Mouse (Mus musculus): Measurements from ENCODE around the gene Emilin3. TPM values are rescaled to one million over a fixed set of nuclear protein-coding genes. Genes with fewer than 3 reads are reported as not detected.

Emilin3 gene
- polyA plus RNA-seq, 1 experiment from 2014 or later, result 8.6 TPM

DNA sequence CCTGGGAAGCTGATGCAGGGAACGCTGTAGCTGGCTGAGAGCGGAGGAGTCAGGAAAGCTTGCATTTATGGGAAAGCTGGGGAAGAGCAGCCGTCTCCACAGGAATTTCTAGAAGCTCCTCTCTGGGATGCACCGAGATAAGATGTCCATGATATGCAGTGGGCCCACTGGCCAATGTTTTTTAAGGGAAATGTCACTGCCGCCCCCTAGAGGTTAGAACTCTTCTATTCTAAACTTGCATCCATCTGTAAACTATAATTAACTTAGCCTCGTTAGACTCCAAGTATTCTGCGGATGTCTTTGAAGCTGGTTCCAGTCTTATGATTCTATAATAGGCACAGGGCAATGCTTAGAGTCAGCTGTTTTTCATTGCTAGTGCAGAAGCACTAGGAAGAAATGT lies 43.2 kb upstream of the Emilin3 start:
- no peak overlapping the region for H3K4me3 ChIP-seq (ENCODE audit: low read depth, low read length)
- H3K4me2 ChIP-seq (replicated peaks; ENCODE audit: low read depth), result no peak overlapping the region
- WGBS, result 71% methylated on average over 7 of the region's 7 CpGs
- no peak overlapping the region for H3K9ac ChIP-seq (ENCODE audit: low read depth, low read length)
- H3K9me3 ChIP-seq (ENCODE audit: control insufficient read depth), result no peaks in the 10 kb centered on the region
- no peaks in the 10 kb centered on the region for H3K4me1 ChIP-seq (replicated peaks; ENCODE audit: control insufficient read depth, insufficient read depth, low read length)
- ATAC-seq, result no peak
- H3K27me3 ChIP-seq (replicated peaks; ENCODE audit: control insufficient read depth, insufficient read depth, low read length), result no peaks in the 10 kb centered on the region
- H3K36me3 ChIP-seq (ENCODE audit: control insufficient read depth, insufficient read depth), result peaks cover 65% of the 10 kb centered on the region
- peak; percentile 52 for TF ChIP-seq CTCF (IDR thresholded peaks at IDR 0.05; ENCODE audit: low read depth)
- H3K27ac ChIP-seq (ENCODE audit: low read depth, low read length), result no peak overlapping the region

DNA sequence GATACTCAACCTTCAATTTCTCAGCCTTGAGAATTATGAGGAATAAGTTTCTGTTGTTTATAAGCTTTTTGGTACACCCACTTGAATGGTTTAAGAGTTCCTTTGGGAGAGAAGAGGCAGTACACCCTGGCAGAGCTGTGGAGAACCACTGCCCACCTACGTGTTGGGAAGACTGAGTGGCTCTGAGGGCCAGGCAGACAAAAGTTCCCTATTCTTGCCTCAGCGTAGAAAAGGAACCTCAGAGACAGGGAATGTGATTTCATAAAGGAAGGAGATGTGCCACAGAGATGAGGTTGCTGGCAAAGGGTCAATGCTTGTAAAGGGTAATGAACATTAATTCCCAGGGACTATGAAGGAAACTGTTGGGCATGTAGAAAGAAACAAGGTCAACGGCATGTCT lies 42.4 kb upstream of the Emilin3 start:
- no peaks in the 10 kb centered on the region for H3K4me1 ChIP-seq (replicated peaks; ENCODE audit: control insufficient read depth, insufficient read depth, low read length)
- no peak for TF ChIP-seq CTCF (IDR thresholded peaks at IDR 0.05; ENCODE audit: low read depth)
- H3K27ac ChIP-seq (ENCODE audit: low read depth, low read length), result no peak overlapping the region; the same call in 1 of the 2 replicates
- H3K36me3 ChIP-seq (ENCODE audit: control insufficient read depth, insufficient read depth), result peaks cover 67% of the 10 kb centered on the region
- ATAC-seq, result no peak
- no peaks in the 10 kb centered on the region for H3K27me3 ChIP-seq (replicated peaks; ENCODE audit: control insufficient read depth, insufficient read depth, low read length)
- 94% methylated on average over 3 of the region's 3 CpGs for WGBS
- H3K9me3 ChIP-seq (ENCODE audit: control insufficient read depth), result no peaks in the 10 kb centered on the region
- H3K4me2 ChIP-seq (replicated peaks; ENCODE audit: low read depth), result no peak overlapping the region
- H3K4me3 ChIP-seq (ENCODE audit: low read depth, low read length), result no peak overlapping the region
- H3K9ac ChIP-seq (ENCODE audit: low read depth, low read length), result no peak overlapping the region

DNA sequence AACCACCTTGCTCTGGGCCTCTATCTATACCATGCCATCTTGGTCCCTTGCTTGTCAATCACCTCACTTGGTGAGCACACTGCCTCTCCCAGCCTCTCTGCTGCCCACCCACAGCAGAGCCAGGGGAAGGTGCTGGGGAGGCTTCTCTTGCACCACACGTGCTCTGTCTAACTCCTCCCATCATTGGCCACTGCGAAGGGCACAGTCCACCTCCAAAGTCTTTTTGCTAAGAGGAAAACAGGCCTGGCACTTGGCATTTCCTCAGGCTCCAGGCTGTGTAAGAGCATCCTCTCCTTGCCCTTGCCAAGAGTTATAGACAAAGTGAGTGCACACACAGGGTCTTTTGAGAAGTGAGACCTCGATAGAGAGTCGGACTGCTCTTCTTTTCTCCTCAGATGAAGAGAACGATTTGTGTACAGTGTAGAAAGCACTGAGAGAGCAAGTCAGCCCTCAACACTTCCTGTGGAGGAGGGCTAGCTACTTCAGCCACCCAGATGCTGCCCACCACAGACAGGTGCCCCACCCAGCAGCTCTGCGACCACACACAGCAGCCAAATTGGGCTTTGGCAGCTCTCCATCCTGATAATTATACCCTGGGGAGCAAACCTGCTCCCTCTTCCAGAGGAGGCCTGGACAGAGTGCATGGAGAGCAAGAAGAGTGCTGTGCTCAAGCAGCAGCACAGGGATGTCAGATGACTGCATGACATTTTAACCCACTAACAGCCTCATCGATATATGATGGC lies 41.2 kb upstream of the Emilin3 start:
- Histone ChIP-seq H3K36me3 (ENCODE audit: control insufficient read depth, insufficient read depth) (peaks cover 76% of the 10 kb centered on the region), H3K27ac (ENCODE audit: low read depth, low read length) (no peak overlapping the region), H3K9me3 (ENCODE audit: control insufficient read depth) (no peaks in the 10 kb centered on the region), H3K4me2 (replicated peaks; ENCODE audit: low read depth) (no peak overlapping the region), H3K27me3 (replicated peaks; ENCODE audit: control insufficient read depth, insufficient read depth, low read length) (no peaks in the 10 kb centered on the region), H3K4me3 (ENCODE audit: low read depth, low read length) (no peak overlapping the region), H3K4me1 (replicated peaks; ENCODE audit: control insufficient read depth, insufficient read depth, low read length) (no peaks in the 10 kb centered on the region), H3K9ac (ENCODE audit: low read depth, low read length) (no peak overlapping the region)
- no peak for TF ChIP-seq CTCF (IDR thresholded peaks at IDR 0.05; ENCODE audit: low read depth)
- no peak for ATAC-seq
- WGBS, result 83% methylated on average over 7 of the region's 7 CpGs

DNA sequence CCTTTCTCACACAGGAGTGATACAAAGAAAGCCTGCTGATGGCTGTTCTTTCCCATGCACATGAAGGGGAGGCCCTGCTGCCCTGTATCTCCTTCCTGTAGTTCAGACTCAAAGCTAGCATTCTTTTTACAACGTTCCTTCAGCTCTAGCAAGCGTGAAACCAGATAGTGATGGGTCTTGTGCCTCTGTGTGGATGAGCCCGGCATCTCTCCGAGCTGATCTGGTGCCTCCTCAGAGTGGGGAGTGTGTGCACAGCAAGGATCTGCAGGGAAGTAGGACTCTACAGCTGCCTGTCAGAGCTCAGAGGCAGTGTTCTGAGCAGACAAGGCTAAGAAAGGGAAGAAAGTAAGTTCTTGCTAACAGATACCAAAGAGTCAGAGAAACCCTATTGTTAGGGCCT lies 39.5 kb upstream of the Emilin3 start:
- TF ChIP-seq CTCF (IDR thresholded peaks at IDR 0.05; ENCODE audit: low read depth), result no peak

DNA sequence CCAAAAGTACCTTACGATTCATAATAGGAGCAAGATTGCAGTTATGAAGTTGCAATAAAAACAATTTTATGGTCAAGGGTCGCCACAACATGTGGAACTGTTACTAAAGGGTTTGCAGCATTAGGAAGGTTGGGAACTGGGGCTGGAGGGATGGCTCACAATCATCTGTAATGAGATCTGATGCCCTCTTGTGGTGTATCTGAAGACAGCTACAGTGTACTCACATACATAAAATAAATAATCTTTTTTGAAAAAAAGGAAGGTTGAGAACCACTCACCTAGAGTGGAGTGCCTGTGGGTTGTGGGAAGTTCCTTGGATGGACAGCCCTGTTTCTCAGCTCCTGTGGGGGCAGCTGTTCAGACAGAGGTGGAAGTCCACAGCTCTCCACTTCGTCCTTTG lies 30.3 kb upstream of the Emilin3 start:
- no peaks in the 10 kb centered on the region for H3K4me1 ChIP-seq (replicated peaks; ENCODE audit: control insufficient read depth, insufficient read depth, low read length)
- H3K4me2 ChIP-seq (replicated peaks; ENCODE audit: low read depth), result no peak overlapping the region
- H3K9ac ChIP-seq (ENCODE audit: low read depth, low read length), result no peak overlapping the region
- WGBS, result 62% methylated on average over 3 of the region's 3 CpGs
- TF ChIP-seq CTCF (IDR thresholded peaks at IDR 0.05; ENCODE audit: low read depth), result peak; percentile 64
- H3K27me3 ChIP-seq (replicated peaks; ENCODE audit: control insufficient read depth, insufficient read depth, low read length), result no peaks in the 10 kb centered on the region
- no peak for ATAC-seq
- no peak overlapping the region for H3K4me3 ChIP-seq (ENCODE audit: low read depth, low read length)
- no peaks in the 10 kb centered on the region for H3K9me3 ChIP-seq (ENCODE audit: control insufficient read depth)
- H3K36me3 ChIP-seq (ENCODE audit: control insufficient read depth, insufficient read depth), result peaks cover 13% of the 10 kb centered on the region; the same call in 1 of the 2 replicates
- no peak overlapping the region for H3K27ac ChIP-seq (ENCODE audit: low read depth, low read length)

More for the DNA sequence above, 39.5 kb upstream of the Emilin3 start:
- 78% methylated on average over 4 of the region's 4 CpGs for WGBS
- Histone ChIP-seq H3K27me3 (replicated peaks; ENCODE audit: control insufficient read depth, insufficient read depth, low read length) (no peaks in the 10 kb centered on the region), H3K9ac (ENCODE audit: low read depth, low read length) (no peak overlapping the region), H3K4me2 (replicated peaks; ENCODE audit: low read depth) (no peak overlapping the region), H3K27ac (ENCODE audit: low read depth, low read length) (no peak overlapping the region), H3K4me1 (replicated peaks; ENCODE audit: control insufficient read depth, insufficient read depth, low read length) (no peaks in the 10 kb centered on the region), H3K9me3 (ENCODE audit: control insufficient read depth) (no peaks in the 10 kb centered on the region), H3K4me3 (ENCODE audit: low read depth, low read length) (no peak overlapping the region), H3K36me3 (ENCODE audit: control insufficient read depth, insufficient read depth) (peaks cover 71% of the 10 kb centered on the region)
- ATAC-seq, result no peak

DNA sequence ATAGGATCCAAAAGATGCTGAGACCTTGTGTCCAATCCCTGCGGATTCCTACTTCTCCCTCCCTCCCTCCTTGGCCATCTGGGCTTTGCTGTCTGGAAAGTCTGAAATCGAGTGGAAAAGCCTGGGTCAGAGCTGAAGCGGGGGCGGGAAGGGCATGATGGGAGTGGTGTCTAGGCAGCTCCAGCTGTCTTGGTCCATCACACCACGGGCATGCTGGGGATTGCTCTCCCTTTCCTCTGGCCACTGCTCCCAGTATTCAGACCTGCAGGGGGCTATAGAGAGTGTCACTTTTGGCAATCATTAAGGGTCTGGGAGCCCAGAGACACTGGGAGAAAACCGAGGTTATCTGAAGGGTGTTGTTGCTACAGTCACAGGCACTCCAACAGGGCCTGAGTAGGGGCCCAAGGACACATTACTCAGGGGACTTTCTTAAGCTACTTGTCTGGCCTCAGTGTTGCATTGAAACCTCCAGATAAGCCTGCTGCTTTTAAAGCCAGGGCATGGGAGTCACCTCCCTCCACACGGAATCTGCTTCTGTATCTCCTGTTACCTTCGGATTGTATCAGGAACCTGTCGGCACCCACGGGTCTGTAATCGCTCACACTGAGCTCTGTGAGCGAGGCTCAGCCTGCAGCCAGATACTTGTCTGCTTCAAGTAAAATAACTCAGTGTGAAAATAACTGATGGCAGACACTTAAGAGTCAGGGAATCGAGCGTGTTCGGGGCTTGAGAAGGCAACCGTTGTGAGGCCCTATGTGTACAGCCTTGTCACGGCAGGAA lies 29.0 kb upstream of the Emilin3 start:
- H3K27me3 ChIP-seq (replicated peaks; ENCODE audit: control insufficient read depth, insufficient read depth, low read length), result no peaks in the 10 kb centered on the region
- peaks cover 10% of the 10 kb centered on the region; the same call in 1 of the 2 replicates for H3K36me3 ChIP-seq (ENCODE audit: control insufficient read depth, insufficient read depth)
- no peak for ATAC-seq
- no peak overlapping the region for H3K27ac ChIP-seq (ENCODE audit: low read depth, low read length)
- H3K4me1 ChIP-seq (replicated peaks; ENCODE audit: control insufficient read depth, insufficient read depth, low read length), result no peaks in the 10 kb centered on the region
- no peaks in the 10 kb centered on the region for H3K9me3 ChIP-seq (ENCODE audit: control insufficient read depth)
- no peak overlapping the region for H3K9ac ChIP-seq (ENCODE audit: low read depth, low read length)
- no peak overlapping the region for H3K4me2 ChIP-seq (replicated peaks; ENCODE audit: low read depth)
- no peak overlapping the region for H3K4me3 ChIP-seq (ENCODE audit: low read depth, low read length)
- TF ChIP-seq CTCF (IDR thresholded peaks at IDR 0.05; ENCODE audit: low read depth), result peak; percentile 26; the same call in 1 of the 2 replicates
- 59% methylated on average over 17 of the region's 17 CpGs for WGBS

Data from intestine, postnatal 0 days (tissue).